Mouse (Mus musculus) T-helper 1 cell (primary cell): Measurements from ENCODE around the gene Gm20498.
"Not testable (repeated sequence)": the region's sequence is repeated elsewhere in the genome, so short reads cannot be mapped to it uniquely, and the experiment has no call there.

Experiments used
- in situ Hi-C: fragments of 300-600 bp; cut with MboI, MseI; formaldehyde crosslinking; loops from one replicate; pipeline ENCODE4 v1.15.1; 2025; ENCODE audit warnings: high pct_unique_total_duplicates

Gm20498 gene

GRCm38 (mm10) chr12:81532316-81533028 is at the start of gene Gm20498, which contains the start of gene Synj2bp:
Gm20498 (minus strand) TSS chr12:81532905.
Synj2bp (minus strand) TSS chr12:81532911.
- in situ Hi-C loops: loop anchor here (5.0 kb wide), 1 partner anchor 45 kb away; the partner anchor contains the start of gene Cox16

- in situ Hi-C loops: no loop called here
Observed at GRCm38 (mm10) chr12:81568374-81568773, 35.7 kb upstream of the Gm20498 start, which contains the start of gene Adam21. Adam21 (minus strand) TSS chr12:81568474.

GRCm38 (mm10) chr12:81567931-81568330 is 35.2 kb upstream of the Gm20498 start:
- in situ Hi-C loops: no loop called here

- in situ Hi-C loops: no loop called here
Observed at GRCm38 (mm10) chr12:81564173-81564572, 31.5 kb upstream of the Gm20498 start.

- in situ Hi-C loops: no loop called here
Observed at GRCm38 (mm10) chr12:81549286-81549685, 16.6 kb upstream of the Gm20498 start.

- in situ Hi-C loops: no loop called here
Observed at GRCm38 (mm10) chr12:81547163-81547562, 14.5 kb upstream of the Gm20498 start.

GRCm38 (mm10) chr12:81533029-81533419 is 319 bp upstream of the Gm20498 start:
- in situ Hi-C loops: loop anchor here (5.0 kb wide), 1 partner anchor 46 kb away; the partner anchor contains the start of gene Cox16

- in situ Hi-C loops: loop anchor here (5.0 kb wide), 1 partner anchor 43 kb away; the partner anchor contains the start of gene Cox16
Observed at GRCm38 (mm10) chr12:81530587-81530986, 2.1 kb downstream of the Gm20498 start.

GRCm38 (mm10) chr12:81496906-81497305 is 35.8 kb downstream of the Gm20498 start:
- in situ Hi-C loops: loop anchor here (25.0 kb wide), 1 partner anchor 535 kb away; the partner anchor contains the start of gene Slc10a1

GRCm38 (mm10) chr12:81490491-81490890 is 42.2 kb downstream of the Gm20498 start:
- in situ Hi-C loops: loop anchor here (25.0 kb wide), 1 partner anchor 528 kb away; the partner anchor contains the start of gene Slc10a1

GRCm38 (mm10) chr12:81485311-81485710 is 47.4 kb downstream of the Gm20498 start:
- in situ Hi-C loops: loop anchor here (5.0 to 25.0 kb wide), 2 partner anchors 47 to 523 kb away; partner anchors contain the start of genes Gm20498, Slc10a1 and Synj2bp

GRCm38 (mm10) chr12:81484727-81485191 is 47.9 kb downstream of the Gm20498 start, which contains the start of gene Cox16:
Cox16 (minus strand) TSS chr12:81485127.
- in situ Hi-C loops: loop anchor here (5.0 to 25.0 kb wide), 2 partner anchors 48 to 522 kb away; partner anchors contain the start of genes Gm20498, Slc10a1 and Synj2bp

- in situ Hi-C loops: loop anchor here (25.0 kb wide), 1 partner anchor 522 kb away; the partner anchor contains the start of gene Slc10a1
Observed at GRCm38 (mm10) chr12:81484212-81484611, 48.5 kb downstream of the Gm20498 start.

GRCm38 (mm10) chr12:81483656-81484055 is 49.0 kb downstream of the Gm20498 start:
- in situ Hi-C loops: loop anchor here (25.0 kb wide), 1 partner anchor 521 kb away; the partner anchor contains the start of gene Slc10a1

- in situ Hi-C loops: not testable (repeated sequence)
Observed at GRCm38 (mm10) chr12:81459051-81459450, 73.7 kb downstream of the Gm20498 start.

GRCm38 (mm10) chr12:81438985-81439384 is 93.7 kb downstream of the Gm20498 start:
- in situ Hi-C loops: not testable (repeated sequence)

GRCm38 (mm10) chr12:81434778-81435177 is 97.9 kb downstream of the Gm20498 start:
- in situ Hi-C loops: not testable (repeated sequence)

GRCm38 (mm10) chr12:81421846-81422245 is 110.9 kb downstream of the Gm20498 start, which contains the start of gene Adam4:
Adam4 (minus strand) TSS chr12:81421946.
- in situ Hi-C loops: no loop called here

GRCm38 (mm10) chr12:81413211-81413610 is 119.5 kb downstream of the Gm20498 start:
- in situ Hi-C loops: loop anchor here (5.0 kb wide), 1 partner anchor 36 kb away; the partner anchor contains the start of gene Gm4787

GRCm38 (mm10) chr12:81408966-81409365 is 123.7 kb downstream of the Gm20498 start:
- in situ Hi-C loops: no loop called here

- in situ Hi-C loops: no loop called here
Observed at GRCm38 (mm10) chr12:81402187-81402586, 130.5 kb downstream of the Gm20498 start.

GRCm38 (mm10) chr12:81379364-81379763 is 153.3 kb downstream of the Gm20498 start, which contains the start of gene Gm4787:
Gm4787 (minus strand) TSS chr12:81379464.
- in situ Hi-C loops: loop anchor here (5.0 kb wide), 1 partner anchor 33 kb away; no protein-coding TSS in a partner anchor
